Mouse (Mus musculus): ENCODE measurements at regions not wholly inside any gene's neighbourhood (a gene's known extent, or its start where the extent isn't known, plus 50 kb on each side); places are given as distances from the start of the nearest gene placed in this dataset.

DNA sequence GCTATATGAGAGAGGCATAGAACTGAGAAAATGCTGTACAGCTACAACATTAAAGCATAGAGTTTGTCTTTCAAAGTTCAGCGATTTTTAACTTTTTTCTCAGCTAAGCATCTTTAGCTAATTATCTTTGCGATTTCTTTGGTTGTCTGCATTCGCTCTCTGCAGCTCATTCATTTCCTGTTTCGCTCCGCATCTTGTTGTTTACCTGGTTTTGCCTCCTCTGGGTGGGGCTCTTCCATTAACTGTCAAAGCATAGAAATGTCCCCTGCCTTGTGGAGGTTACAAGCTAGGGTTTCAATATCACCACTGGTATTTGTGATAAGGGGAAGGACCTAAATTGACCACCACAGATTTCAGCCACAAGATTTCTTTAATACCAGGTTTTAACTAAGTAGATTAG lies 115.5 kb upstream of the Atp1b1 start:
- DNase-seq (no peak), ATAC-seq (no peak)
- H3K4me3 ChIP-seq (ENCODE audit: low read depth, low read length), result no peak overlapping the region
- no peaks in the 10 kb centered on the region for H3K9me3 ChIP-seq (ENCODE audit: low read length)
- 80% methylated on average over 5 of the region's 5 CpGs for WGBS
- no peak overlapping the region for H3K27ac ChIP-seq (ENCODE audit: low read depth, low read length)
- no peak for TF ChIP-seq CTCF (IDR thresholded peaks at IDR 0.05; ENCODE audit: low read depth)
- no peak overlapping the region for H3K9ac ChIP-seq
- no peak overlapping the region for H3K4me2 ChIP-seq (ENCODE audit: low read depth)
- peaks cover 9% of the 10 kb centered on the region; the same call in 1 of the 2 replicates for H3K4me1 ChIP-seq (ENCODE audit: insufficient read depth)
- no peaks in the 10 kb centered on the region for H3K27me3 ChIP-seq (ENCODE audit: insufficient read depth, low read length)
- H3K36me3 ChIP-seq (ENCODE audit: insufficient read depth), result no peaks in the 10 kb centered on the region

DNA sequence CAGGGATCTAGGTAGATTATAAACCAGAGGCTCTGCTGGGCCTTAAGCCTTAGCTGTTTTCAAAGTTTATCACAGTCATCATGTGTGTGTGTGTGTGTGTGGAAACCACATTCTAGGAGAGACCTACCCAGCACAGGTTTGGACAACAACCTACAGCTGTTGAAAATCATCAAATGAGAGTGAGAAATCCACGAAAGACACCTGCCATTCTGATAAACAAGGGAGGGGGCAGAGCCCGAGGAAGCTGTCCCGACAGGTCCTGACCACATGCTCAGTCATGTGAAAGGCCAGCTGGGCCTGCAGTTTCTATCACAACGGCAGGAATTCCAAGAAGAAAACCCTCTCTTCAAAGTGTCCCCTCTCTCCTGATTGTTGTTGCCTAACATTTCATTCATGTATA lies 114.0 kb upstream of the Atp1b1 start:
- Histone ChIP-seq H3K36me3 (ENCODE audit: insufficient read depth) (no peaks in the 10 kb centered on the region), H3K9ac (no peak overlapping the region), H3K4me2 (ENCODE audit: low read depth) (no peak overlapping the region), H3K27ac (ENCODE audit: low read depth, low read length) (no peak overlapping the region), H3K4me3 (ENCODE audit: low read depth, low read length) (no peak overlapping the region), H3K9me3 (ENCODE audit: low read length) (no peaks in the 10 kb centered on the region), H3K27me3 (ENCODE audit: insufficient read depth, low read length) (no peaks in the 10 kb centered on the region), H3K4me1 (ENCODE audit: insufficient read depth) (peaks cover 7% of the 10 kb centered on the region; the same call in 1 of the 2 replicates)
- ATAC-seq, result no peak
- TF ChIP-seq CTCF (IDR thresholded peaks at IDR 0.05; ENCODE audit: low read depth), result no peak
- no peak for DNase-seq
- 56% methylated on average over 4 of the region's 4 CpGs for WGBS

DNA sequence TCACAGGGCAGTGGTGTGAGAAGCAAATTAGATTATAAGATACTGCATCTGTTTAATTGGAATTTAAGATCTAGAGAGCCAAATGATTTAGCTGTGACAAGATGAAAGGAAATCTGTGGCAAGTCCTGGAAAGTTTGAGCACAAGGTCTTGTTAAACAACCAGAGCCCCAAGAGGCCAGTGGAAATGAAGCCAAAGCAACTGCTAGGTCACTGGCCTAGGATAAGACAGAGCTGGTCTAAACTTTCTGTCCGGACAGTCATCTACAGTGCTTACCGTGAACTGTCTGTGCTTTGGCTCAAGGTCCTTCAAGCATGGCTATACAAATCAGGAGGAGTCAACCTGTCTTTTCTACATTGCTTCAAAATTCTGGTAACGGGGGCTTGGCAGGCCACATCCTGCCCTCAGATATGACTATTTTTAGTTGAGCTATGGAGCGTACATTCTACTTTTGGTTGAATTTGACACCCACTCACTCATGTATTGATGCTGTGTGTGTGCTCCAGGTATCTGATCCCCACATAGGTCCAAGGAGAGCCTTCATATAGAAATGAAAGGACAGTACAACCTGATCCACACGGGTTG lies 113.4 kb upstream of the Atp1b1 start:
- Histone ChIP-seq H3K36me3 (ENCODE audit: insufficient read depth) (no peaks in the 10 kb centered on the region), H3K4me2 (ENCODE audit: low read depth) (no peak overlapping the region), H3K27ac (ENCODE audit: low read depth, low read length) (no peak overlapping the region), H3K9ac (no peak overlapping the region), H3K27me3 (ENCODE audit: insufficient read depth, low read length) (no peaks in the 10 kb centered on the region), H3K4me3 (ENCODE audit: low read depth, low read length) (no peak overlapping the region), H3K9me3 (ENCODE audit: low read length) (no peaks in the 10 kb centered on the region), H3K4me1 (ENCODE audit: insufficient read depth) (0 out of 2 replicates have a peak, but pooled peaks cover under 1% of the 10 kb centered on the region)
- no peak for TF ChIP-seq CTCF (IDR thresholded peaks at IDR 0.05; ENCODE audit: low read depth)
- ATAC-seq (no peak), DNase-seq (no peak)
- WGBS, result 92% methylated on average over 5 of the region's 5 CpGs

DNA sequence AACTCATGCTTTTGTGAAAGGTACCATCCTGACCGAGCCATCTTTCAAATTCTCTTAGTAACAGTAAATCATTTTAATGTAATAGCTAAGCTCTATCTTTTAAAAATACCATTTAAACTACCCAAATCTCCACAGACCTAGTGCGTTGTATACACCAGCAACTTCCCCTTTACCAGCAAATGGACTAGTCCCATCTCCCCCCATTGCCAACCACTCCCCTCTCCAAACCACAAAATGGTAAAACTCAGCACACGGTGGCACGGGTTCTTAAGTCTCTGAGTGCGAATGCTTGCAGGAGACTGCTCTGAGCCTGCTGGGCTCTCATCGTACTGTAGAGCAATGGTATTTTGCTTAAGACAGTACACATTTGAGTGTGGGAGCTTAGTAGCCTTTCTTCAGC lies 106.7 kb upstream of the Atp1b1 start:
- no peak for DNase-seq
- ATAC-seq, result no peak
- Histone ChIP-seq H3K4me3 (ENCODE audit: low read depth, low read length) (no peak overlapping the region), H3K9me3 (ENCODE audit: low read length) (no peaks in the 10 kb centered on the region), H3K4me2 (ENCODE audit: low read depth) (no peak overlapping the region), H3K9ac (no peak overlapping the region), H3K27me3 (ENCODE audit: insufficient read depth, low read length) (no peaks in the 10 kb centered on the region), H3K27ac (ENCODE audit: low read depth, low read length) (no peak overlapping the region), H3K36me3 (ENCODE audit: insufficient read depth) (no peaks in the 10 kb centered on the region), H3K4me1 (ENCODE audit: insufficient read depth) (no peaks in the 10 kb centered on the region)
- 92% methylated on average over 6 of the region's 6 CpGs for WGBS
- TF ChIP-seq CTCF (IDR thresholded peaks at IDR 0.05; ENCODE audit: low read depth), result no peak

DNA sequence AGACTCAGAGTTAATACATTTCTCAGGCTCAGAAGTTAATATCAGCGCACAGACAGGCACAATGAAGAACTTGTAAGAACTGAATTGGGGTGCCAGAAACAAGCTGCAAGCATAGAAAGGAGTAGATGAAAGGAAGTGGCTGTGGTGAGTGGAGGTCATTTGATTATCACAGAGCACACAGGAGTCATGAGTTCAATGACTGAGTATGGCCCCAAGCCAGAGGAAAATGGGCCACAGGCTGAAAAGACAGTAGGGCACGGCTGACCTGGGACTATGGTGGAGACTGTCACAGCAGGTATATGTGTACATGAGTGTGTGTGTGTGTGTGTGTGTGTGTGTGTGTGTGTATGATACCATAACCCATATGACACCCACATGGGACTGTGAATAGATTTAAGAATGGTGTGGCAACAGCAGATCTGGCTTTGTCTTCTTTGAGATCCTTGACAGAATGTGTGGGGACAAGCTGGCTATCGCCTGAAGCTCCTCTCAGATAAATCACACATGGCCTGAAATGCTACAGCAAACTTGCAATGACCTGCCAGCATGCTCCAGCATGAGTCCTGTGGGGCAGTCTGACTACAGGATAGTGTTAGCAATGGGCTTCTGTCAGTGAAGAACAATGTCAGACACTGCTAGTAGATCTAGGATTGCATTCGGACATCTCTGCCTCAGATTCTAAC lies 101.5 kb upstream of the Atp1b1 start:
- Histone ChIP-seq H3K4me2 (ENCODE audit: low read depth) (no peak overlapping the region), H3K4me1 (ENCODE audit: insufficient read depth) (no peaks in the 10 kb centered on the region), H3K27ac (ENCODE audit: low read depth, low read length) (no peak overlapping the region), H3K9me3 (ENCODE audit: low read length) (no peaks in the 10 kb centered on the region), H3K9ac (no peak overlapping the region), H3K36me3 (ENCODE audit: insufficient read depth) (no peaks in the 10 kb centered on the region), H3K27me3 (ENCODE audit: insufficient read depth, low read length) (no peaks in the 10 kb centered on the region), H3K4me3 (ENCODE audit: low read depth, low read length) (no peak overlapping the region)
- no peak for DNase-seq
- no peak for ATAC-seq
- 89% methylated on average over 4 of the region's 4 CpGs for WGBS
- no peak for TF ChIP-seq CTCF (IDR thresholded peaks at IDR 0.05; ENCODE audit: low read depth)

DNA sequence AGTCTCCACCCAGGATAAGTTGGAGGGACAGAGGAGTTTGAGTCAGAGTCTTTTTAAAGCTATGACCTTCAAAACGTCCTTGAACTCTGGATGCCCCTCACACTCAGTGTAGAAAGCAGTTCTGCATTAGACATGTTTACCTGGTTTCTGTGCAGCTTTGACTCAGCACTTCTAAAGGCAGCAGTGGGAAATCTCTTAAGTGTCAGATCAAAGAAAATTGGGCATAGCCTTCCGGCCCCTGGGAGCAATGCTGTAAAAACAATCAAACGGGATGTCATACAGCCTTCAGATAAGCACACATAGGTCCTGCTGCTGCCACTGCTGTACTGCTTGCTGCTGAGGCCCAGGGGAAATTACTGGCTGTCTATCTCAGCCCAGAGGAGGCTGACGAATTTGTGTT lies 94.5 kb upstream of the Atp1b1 start:
- Histone ChIP-seq H3K9ac (no peak overlapping the region), H3K4me1 (ENCODE audit: insufficient read depth) (no peaks in the 10 kb centered on the region), H3K36me3 (ENCODE audit: insufficient read depth) (no peaks in the 10 kb centered on the region), H3K4me2 (ENCODE audit: low read depth) (no peak overlapping the region), H3K4me3 (ENCODE audit: low read depth, low read length) (no peak overlapping the region), H3K27ac (ENCODE audit: low read depth, low read length) (no peak overlapping the region), H3K9me3 (ENCODE audit: low read length) (no peaks in the 10 kb centered on the region), H3K27me3 (ENCODE audit: insufficient read depth, low read length) (no peaks in the 10 kb centered on the region)
- ATAC-seq (no peak), DNase-seq (no peak)
- WGBS, result 58% methylated on average over 4 of the region's 4 CpGs
- TF ChIP-seq CTCF (IDR thresholded peaks at IDR 0.05; ENCODE audit: low read depth), result no peak

DNA sequence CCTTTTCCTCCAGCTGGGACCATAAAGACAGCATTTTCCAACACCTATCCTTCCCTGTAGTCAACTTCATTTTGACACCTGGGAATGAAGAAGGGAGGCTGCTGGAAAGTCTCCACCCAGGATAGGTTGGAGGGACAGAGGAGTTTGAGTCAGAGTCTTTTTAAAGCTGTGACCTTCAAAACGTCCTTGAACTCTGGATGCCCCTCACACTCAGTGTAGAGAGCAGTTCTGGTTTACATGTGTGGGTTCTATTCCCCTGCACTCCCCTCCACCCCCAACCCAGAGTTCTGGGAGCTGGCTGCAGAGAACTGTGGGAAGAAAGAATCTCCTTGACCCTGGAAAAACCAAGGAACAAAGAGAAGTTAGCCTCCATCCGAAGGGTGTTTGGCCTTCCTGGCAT lies 92.9 kb upstream of the Atp1b1 start:
- H3K4me1 ChIP-seq (ENCODE audit: insufficient read depth), result no peaks in the 10 kb centered on the region
- 74% methylated on average over 2 of the region's 2 CpGs for WGBS
- TF ChIP-seq CTCF (IDR thresholded peaks at IDR 0.05; ENCODE audit: low read depth), result no peak
- no peaks in the 10 kb centered on the region for H3K27me3 ChIP-seq (ENCODE audit: insufficient read depth, low read length)
- no peaks in the 10 kb centered on the region for H3K9me3 ChIP-seq (ENCODE audit: low read length)
- no peak for ATAC-seq
- no peak for DNase-seq
- no peak overlapping the region for H3K4me2 ChIP-seq (ENCODE audit: low read depth)
- no peak overlapping the region for H3K4me3 ChIP-seq (ENCODE audit: low read depth, low read length)
- H3K9ac ChIP-seq, result no peak overlapping the region
- no peaks in the 10 kb centered on the region for H3K36me3 ChIP-seq (ENCODE audit: insufficient read depth)
- H3K27ac ChIP-seq (ENCODE audit: low read depth, low read length), result no peak overlapping the region

All from forebrain, postnatal 0 days (tissue).